Mouse (Mus musculus) thymus, adult 2 months (tissue): ENCODE measurements around the gene Sec22c.

Source experiments
- CTCF ChIP-seq: fragments of 200-500 bp; IDR thresholded peaks from 2 replicates; pipeline ENCODE4 v1.5.1; 2012; ENCODE audit warnings: mild to moderate bottlenecking, control low read depth, low read length, moderate library complexity, borderline replicate concordance; ENCODE audit not compliant: control insufficient read depth, poor library complexity, insufficient read depth; ENCODE audit errors: extremely low read depth
- POLR2A ChIP-seq: fragments of 200-500 bp; IDR thresholded peaks from 2 replicates; pipeline ENCODE4 v1.6.1; 2012; ENCODE audit warnings: mild to moderate bottlenecking, low read length, control low read depth, moderate library complexity; ENCODE audit not compliant: control insufficient read depth, poor library complexity, insufficient read depth; ENCODE audit errors: extremely low read depth

GRCm38 (mm10) chr9:121639790-121640189 lies 65.5 kb downstream of the Sec22c start:
- no peak for TF ChIP-seq CTCF
- TF ChIP-seq POLR2A, result no peak
